Mouse (Mus musculus) adrenal gland, postnatal 14 days (tissue): Measurements from ENCODE around the gene Tspan1. TPM values are rescaled to one million over a fixed set of nuclear protein-coding genes. Genes with fewer than 3 reads are reported as not detected.

Source experiments
- DNase-seq: peaks from one replicate; pipeline ENCODE4 v3.0.0; 2021; ENCODE audit warnings: mixed read lengths
- long read RNA-seq, 2 experiments: library from polyadenylated mRNA; stranded (forward); transcript quantifications; one replicate each; pipeline ENCODE4 v2.0.0; 2021
- total RNA-seq: library from RNA; stranded (reverse); gene quantifications from 2 replicates; pipeline ENCODE4 v1.2.3, GENCODE M21; 2021

Tspan1 gene
- total RNA-seq: not detected in 2 replicates
- long read RNA-seq, experiment 1: 0 reads
- long read RNA-seq, experiment 2: 0 reads

DNA sequence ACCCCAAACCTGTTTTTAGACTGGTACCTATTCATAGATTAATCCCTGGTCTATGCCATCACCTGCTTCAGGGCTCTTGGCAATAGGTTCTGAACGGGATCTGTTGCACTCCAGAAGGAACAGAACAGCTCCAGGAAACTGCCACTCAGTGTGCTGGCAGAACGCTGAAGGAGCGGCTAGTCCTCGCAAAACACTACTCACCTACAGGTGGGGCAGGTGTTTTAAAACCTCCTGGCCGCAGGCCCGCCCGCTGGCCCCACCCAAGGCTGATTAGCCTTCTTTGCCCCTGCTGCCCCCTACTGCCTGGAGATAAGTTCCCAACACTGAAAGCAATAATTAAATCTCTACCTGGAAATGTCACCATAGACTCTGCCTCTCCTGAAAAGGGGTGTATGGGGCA lies at the start of gene Tspan1:
Gene Tspan1 (minus strand): TSS at position 198 of the 400 bp plus-strand sequence.
- no peak for DNase-seq

GRCm38 (mm10) chr4:116217046-116217445 lies 49.6 kb upstream of the Tspan1 start:
- peak; percentile 55 for DNase-seq

GRCm38 (mm10) chr4:116215895-116216605 lies 48.6 kb upstream of the Tspan1 start:
- no peak for DNase-seq

GRCm38 (mm10) chr4:116208891-116209290 lies 41.5 kb upstream of the Tspan1 start:
- no peak for DNase-seq

- no peak for DNase-seq
Observed at GRCm38 (mm10) chr4:116206531-116206930, 39.1 kb upstream of the Tspan1 start.

DNA sequence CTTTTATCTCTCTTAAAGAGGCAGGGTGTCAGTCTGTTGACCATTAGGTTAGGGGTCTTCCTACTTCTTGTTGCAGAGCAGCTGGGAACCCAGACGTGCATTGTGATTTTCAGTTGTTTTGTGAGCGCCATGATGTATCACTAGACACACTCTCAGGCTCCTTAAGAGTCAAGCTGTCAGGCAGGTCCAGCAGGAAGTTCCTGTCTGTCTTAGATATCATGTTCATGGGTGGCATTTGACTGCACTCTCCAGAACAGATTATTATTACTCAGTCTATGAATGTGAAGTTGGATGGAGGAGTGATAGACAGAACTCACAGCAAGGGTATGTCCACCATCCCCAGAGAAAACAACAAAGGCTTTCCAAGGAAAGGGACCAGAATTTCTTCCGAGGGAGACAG lies 37.0 kb upstream of the Tspan1 start:
- no peak for DNase-seq

- DNase-seq: no peak
Observed at GRCm38 (mm10) chr4:116198422-116198821, 31.0 kb upstream of the Tspan1 start.

- no peak for DNase-seq
Observed at GRCm38 (mm10) chr4:116193583-116194383, 26.4 kb upstream of the Tspan1 start.

DNA sequence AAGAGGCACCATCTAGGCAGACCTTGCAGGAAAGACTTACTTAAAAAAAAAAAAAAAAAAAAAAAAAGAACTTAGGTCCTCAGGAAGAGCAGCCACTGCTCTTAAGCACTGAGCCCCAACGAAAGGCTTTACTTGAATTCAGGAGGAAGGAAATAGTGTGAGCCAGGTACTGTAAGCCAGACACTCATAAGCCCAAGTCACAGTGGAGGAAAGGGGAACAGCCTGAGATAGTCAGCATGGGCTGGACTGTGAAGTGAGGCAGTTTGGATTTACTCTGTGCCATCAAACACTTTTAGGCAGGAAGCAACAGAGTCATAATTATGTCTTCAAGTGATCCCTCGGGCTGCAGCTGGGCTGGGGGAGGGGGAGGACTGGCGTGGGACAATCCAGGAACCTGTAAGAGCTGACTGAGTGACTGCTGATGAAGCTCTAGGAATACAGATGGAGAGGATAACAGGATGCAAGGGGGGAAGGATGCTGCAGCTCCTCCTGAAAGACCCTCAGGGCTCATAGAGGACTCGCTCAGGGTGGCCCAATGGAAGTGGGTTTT lies 25.0 kb upstream of the Tspan1 start:
- peak; percentile 23 for DNase-seq

DNA sequence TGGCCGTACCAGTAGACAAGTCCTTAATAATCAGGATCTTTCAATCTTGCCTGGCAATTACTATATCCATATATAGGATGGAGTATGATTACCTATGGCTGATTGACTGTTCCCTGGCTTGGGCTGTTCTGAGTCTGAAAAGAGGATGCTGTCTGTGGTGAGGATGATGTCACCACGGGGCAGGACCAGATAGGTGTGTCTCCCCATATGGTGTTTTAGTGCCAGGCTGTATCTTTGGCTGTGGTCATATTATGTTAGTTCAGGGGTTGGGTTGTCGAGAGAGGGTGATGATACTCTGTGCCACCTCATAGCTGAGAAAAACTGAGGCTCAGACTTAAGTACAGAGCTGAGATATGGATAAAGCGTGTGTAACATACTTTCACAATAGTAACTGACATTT lies 17.7 kb upstream of the Tspan1 start:
- DNase-seq: no peak

DNA sequence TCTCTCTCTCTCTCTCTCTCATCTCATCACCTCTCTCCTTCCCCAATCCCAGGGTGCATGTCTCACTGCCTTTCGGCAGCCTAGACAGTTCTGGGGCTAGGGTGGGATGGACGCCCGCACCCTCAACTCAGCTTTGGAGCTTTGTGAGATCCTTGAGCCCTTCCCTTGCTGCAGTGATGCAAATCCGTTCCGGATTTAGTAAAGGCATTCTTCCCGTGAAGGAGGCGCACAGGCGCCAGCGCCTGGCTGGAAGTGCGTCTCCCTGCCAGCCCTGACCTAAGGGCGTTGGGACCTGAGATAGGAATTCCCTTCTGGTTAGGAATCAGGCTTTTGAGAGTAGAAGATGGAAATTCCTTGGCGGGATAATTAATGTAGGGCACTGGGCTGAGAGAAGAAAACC lies 15.3 kb upstream of the Tspan1 start:
- DNase-seq: peak; percentile 47

- DNase-seq: no peak
Observed at GRCm38 (mm10) chr4:116182079-116182478, 14.7 kb upstream of the Tspan1 start.

DNA sequence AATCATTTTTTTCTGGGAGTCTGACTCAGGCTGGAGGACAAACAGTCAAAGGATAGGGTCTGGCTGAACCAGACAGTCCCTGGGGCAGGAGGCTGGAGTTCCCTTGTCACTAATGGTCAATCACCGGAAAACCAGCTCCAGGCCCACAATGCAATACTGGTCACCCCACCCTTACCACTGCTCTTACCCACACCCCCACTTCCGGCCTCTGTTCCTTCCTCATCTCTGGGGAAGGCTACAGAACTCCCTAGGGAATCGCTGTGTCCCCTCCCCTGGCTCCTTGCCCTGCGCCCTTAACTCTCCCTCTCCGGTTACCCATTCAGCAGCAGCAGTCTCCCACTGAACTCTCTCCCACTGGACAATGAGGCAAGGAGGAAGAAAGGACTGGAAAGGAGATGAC lies 9.7 kb upstream of the Tspan1 start:
- peak; percentile 74 for DNase-seq

GRCm38 (mm10) chr4:116176543-116176988 lies 9.2 kb upstream of the Tspan1 start:
- peak; percentile 71 for DNase-seq

- DNase-seq: no peak
Observed at GRCm38 (mm10) chr4:116175711-116176542, 8.5 kb upstream of the Tspan1 start.

- DNase-seq: no peak
Observed at GRCm38 (mm10) chr4:116175136-116175535, 7.7 kb upstream of the Tspan1 start.

- peak; percentile 67 for DNase-seq
Observed at GRCm38 (mm10) chr4:116174466-116175116, 7.2 kb upstream of the Tspan1 start.

DNA sequence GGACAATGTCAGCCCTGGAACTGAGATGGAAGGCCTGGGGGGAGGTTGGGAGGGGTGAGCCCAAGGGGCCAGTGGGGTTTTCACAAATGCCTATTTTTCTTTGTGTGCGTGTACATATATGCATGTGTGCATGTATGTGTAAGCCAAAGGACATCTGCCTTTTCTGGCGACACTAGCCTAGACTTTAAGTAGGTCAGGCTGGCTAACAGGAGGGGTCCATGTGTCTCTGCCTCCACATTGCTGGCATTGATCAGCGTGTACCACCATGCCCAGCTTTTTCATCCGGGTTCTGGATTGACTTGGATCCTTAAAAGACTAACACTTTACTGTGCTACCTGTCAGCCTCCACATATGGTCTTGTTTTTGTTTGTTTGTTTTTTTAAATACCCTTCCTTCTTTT lies 6.4 kb upstream of the Tspan1 start:
- no peak for DNase-seq

DNA sequence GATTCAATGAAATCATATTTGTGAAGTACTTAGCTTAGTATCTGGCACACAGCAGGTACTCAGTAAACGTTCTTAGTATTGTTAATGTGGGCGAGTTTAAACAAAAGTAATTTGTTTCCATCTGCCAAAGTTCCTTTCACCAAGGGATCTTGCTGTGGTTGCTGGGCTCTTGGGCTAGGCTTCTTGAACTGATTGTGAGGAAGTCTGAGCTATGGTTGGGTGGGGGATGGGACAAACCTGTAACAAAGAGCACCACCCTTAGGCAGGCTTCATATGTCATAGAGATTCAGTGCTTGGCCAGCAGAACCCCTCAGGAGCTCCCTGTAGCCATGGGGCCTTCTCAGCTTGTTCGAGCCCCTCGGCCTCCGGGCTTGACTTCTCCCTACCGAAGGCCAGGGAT lies 5.7 kb upstream of the Tspan1 start, which contains the start of the genes 1700042G07Rik and Gm49337:
Gene 1700042G07Rik (plus strand): TSS at position 301 of the 400 bp plus-strand sequence.
Gene Gm49337 (plus strand): TSS at position 313 of the 400 bp plus-strand sequence.
- DNase-seq: no peak

- no peak for DNase-seq
Observed at GRCm38 (mm10) chr4:116169353-116169672, 1.9 kb upstream of the Tspan1 start.

DNA sequence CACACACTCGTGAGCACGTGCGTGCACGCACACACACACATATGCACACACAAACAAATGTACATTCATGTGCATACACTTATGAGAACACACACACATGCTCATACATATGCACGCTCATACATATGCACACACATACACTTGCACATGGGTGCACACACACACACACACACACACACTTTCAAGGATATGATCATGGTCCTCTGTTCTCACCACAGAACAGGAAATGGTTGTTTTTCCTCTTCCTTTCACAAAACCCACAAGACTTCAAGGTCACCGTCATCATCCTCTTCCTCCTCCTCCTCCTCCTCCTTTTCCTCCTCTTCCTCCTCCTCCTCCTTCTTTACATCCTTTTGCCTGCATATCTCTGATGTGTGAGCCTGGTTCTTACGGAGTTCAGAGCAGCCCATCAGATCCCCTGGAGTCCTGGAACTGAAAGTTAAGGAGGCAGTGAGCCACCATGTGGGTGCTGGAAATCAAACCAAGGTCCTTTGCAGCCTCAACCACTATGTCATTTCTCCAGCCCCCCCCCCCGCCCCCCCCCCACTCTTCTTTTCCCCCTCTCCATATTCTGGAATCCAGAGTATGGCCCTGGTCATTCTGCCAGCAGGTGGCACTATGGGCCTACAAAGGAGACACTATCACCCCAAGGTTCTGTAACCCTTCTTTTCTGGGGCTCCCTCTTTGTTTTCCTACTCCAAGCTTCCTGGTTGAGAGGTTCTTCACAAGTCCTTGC lies 1.4 kb upstream of the Tspan1 start:
- peak; percentile 88 for DNase-seq
